Mouse (Mus musculus) regulatory T cell (primary cell): Measurements from ENCODE around the gene Srbd1.

Source experiments
- in situ Hi-C: fragments of 300-600 bp; cut with MboI, MseI; formaldehyde crosslinking; loops from one replicate; pipeline ENCODE4 v1.15.1; 2025; ENCODE audit warnings: high pct_unique_total_duplicates

Srbd1 gene

GRCm38 (mm10) chr17:86149726-86150125 is 4.8 kb upstream of the Srbd1 start:
- in situ Hi-C loops = loop anchor here (10.0 kb wide), 1 partner anchor 605 kb away; the partner anchor contains the start of gene Epas1

GRCm38 (mm10) chr17:86144537-86145078 is 367 bp downstream of the Srbd1 start:
- in situ Hi-C loops = no loop called here

GRCm38 (mm10) chr17:86135835-86136234 is 9.1 kb downstream of the Srbd1 start:
- in situ Hi-C loops = no loop called here

- in situ Hi-C loops = no loop called here
Measured at GRCm38 (mm10) chr17:86134461-86134860, 10.5 kb downstream of the Srbd1 start.

- in situ Hi-C loops = no loop called here
Measured at GRCm38 (mm10) chr17:86132534-86132933, 12.4 kb downstream of the Srbd1 start.

- in situ Hi-C loops = no loop called here
Measured at GRCm38 (mm10) chr17:86128198-86128597, 16.8 kb downstream of the Srbd1 start.

- in situ Hi-C loops = no loop called here
Measured at GRCm38 (mm10) chr17:86125908-86126307, 19.1 kb downstream of the Srbd1 start.

GRCm38 (mm10) chr17:86123146-86123545 is 21.8 kb downstream of the Srbd1 start:
- in situ Hi-C loops = no loop called here

GRCm38 (mm10) chr17:86096875-86097274 is 48.1 kb downstream of the Srbd1 start:
- in situ Hi-C loops = no loop called here

GRCm38 (mm10) chr17:86093124-86093523 is 51.9 kb downstream of the Srbd1 start:
- in situ Hi-C loops = no loop called here

- in situ Hi-C loops = no loop called here
Measured at GRCm38 (mm10) chr17:86091631-86092030, 53.3 kb downstream of the Srbd1 start.

GRCm38 (mm10) chr17:86089893-86090588 is 54.9 kb downstream of the Srbd1 start:
- in situ Hi-C loops = no loop called here

GRCm38 (mm10) chr17:86087922-86088321 is 57.1 kb downstream of the Srbd1 start:
- in situ Hi-C loops = no loop called here

GRCm38 (mm10) chr17:86086191-86086590 is 58.8 kb downstream of the Srbd1 start:
- in situ Hi-C loops = no loop called here

- in situ Hi-C loops = no loop called here
Measured at GRCm38 (mm10) chr17:86083207-86083606, 61.8 kb downstream of the Srbd1 start.

- in situ Hi-C loops = no loop called here
Measured at GRCm38 (mm10) chr17:86078060-86078459, 66.9 kb downstream of the Srbd1 start.

- in situ Hi-C loops = no loop called here
Measured at GRCm38 (mm10) chr17:86067444-86067843, 77.5 kb downstream of the Srbd1 start.

- in situ Hi-C loops = no loop called here
Measured at GRCm38 (mm10) chr17:86065833-86066232, 79.1 kb downstream of the Srbd1 start.

GRCm38 (mm10) chr17:86063461-86063860 is 81.5 kb downstream of the Srbd1 start:
- in situ Hi-C loops = no loop called here

GRCm38 (mm10) chr17:86060911-86061310 is 84.1 kb downstream of the Srbd1 start:
- in situ Hi-C loops = no loop called here

- in situ Hi-C loops = no loop called here
Measured at GRCm38 (mm10) chr17:86040221-86040984, 104.6 kb downstream of the Srbd1 start.

- in situ Hi-C loops = no loop called here
Measured at GRCm38 (mm10) chr17:86039741-86040140, 105.2 kb downstream of the Srbd1 start.

GRCm38 (mm10) chr17:86038211-86038648 is 106.7 kb downstream of the Srbd1 start:
- in situ Hi-C loops = no loop called here
